Mouse (Mus musculus): Measurements from ENCODE around the gene Vmn1r167.
"Not testable (repeated sequence)": the region's sequence is repeated elsewhere in the genome, so short reads cannot be mapped to it uniquely, and the experiment has no call there.

Gene Vmn1r167

DNA sequence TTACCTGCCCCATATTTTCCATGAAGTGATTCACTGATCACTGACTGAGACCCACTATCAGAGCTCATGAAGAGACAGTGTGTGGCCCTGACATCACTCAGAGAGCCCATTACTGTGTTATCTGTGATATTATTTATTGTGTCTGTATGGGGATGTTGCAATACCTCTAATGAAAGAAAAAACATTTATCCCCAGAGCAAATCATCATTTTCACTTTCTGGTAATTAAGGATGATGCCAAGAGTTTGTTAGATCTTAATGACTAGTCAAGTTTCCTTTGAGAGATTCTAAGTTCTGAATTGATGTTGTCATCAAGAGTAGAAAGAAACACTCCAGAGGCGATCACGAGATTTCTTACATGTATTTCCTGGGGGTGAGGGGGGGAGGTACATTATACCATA lies at the start of gene Vmn1r167:
Gene Vmn1r167, minus strand, starts transcription at position 101 of the 400 bp plus-strand sequence.
- DNase-seq = not testable (repeated sequence)

DNA sequence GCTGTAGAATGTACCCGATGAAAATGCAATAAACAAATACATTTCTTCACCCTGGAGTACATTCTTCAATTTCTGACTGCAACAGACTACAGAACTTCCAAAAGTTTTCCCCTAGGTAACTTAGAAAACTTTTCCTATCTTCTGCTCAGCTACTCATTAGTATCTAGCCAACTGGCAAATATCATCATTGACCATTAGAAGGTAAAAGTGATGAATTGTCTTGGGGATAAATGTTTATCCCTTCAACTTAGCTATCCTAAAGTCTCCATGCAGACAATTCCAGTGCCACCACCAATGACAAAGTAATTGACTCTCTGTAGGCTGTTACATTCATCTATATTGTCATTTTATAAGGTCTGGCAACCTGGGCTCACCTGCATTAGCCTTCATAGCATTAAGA lies 32.4 kb upstream of the Vmn1r167 start, which contains the start of gene Vmn1r168:
Gene Vmn1r168, plus strand, starts transcription at position 301 of the 400 bp plus-strand sequence.
- DNase-seq = not testable (repeated sequence)

DNA sequence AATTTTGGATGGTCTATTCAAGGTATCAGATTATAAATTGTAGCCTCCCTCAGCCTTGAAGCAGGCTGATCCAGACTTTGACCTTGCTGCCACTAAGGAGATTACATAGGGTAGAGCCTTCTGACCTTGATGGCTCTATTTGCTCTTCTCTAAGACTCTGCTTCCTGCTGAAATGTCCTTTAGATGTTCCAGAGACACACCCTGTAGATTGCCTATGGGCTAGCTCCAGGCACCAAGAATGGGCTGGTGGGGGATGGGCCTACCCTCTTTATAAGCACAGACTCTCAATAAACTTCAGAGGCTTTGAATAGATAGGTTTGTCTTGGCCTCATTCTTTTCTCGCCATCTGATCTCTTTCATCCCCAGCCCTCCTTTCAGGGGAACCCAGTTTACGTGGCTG lies 34.1 kb downstream of the Vmn1r167 start:
- DNase-seq = not testable (repeated sequence)

DNA sequence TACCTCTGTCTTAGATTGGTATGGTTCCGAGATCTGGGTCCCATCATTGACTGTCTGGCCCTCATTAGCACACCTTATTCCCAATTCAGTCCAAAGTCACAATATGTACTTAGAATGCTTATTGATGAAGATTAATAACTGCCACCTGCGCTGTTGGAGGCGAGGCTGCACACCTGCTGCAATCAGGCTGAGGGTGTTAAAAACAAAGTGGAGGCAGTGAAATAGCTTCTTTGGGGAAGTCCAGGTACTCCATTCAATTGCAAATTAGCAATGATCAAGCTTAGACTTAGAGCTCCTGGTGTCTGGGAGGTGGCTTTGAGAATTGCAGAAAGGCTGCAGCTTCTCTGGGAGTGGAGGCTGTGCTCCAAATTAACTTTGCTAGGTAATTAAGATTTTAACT lies 36.2 kb downstream of the Vmn1r167 start:
- not testable (repeated sequence) for DNase-seq

DNA sequence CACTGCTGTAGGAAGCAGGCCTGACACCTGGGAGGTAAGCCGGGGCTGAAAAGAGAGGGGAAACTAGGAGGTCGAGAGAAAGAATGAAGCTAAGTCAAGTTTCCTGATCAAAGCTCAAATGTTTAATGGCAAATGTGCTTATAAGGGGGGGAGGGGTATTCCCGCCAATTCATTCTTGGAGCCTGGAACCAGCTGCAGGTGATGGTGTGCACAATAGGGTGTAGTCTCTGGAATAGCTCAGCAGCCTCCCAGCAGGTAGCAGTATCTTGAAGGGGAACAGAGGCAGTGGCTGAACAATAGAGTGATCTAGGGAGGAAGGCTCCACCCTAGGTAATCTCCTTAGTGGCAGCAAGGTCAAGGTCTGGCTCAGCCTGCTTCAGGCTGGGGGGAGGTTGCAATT lies 36.8 kb downstream of the Vmn1r167 start:
- not testable (repeated sequence) for DNase-seq
